Mouse (Mus musculus): ENCODE measurements around the gene Fam78a. TPM values are rescaled to one million over a fixed set of nuclear protein-coding genes. Genes with fewer than 3 reads are reported as not detected.

The Fam78a gene
- polyA plus RNA-seq, 1 experiment from 2014 or later: 1.5 TPM

GRCm38 (mm10) chr2:32061722-32062505 lies 22.7 kb downstream of the Fam78a start:
- WGBS: 79% methylated on average over 12 of the region's 12 CpGs
- Histone ChIP-seq H3K9me3 (no peaks in the 10 kb centered on the region), H3K4me3 (no peak overlapping the region), H3K27me3 (ENCODE audit: insufficient read depth, poor library complexity, severe bottlenecking) (peaks cover 20% of the 10 kb centered on the region), H3K4me1 (replicated peaks) (peaks cover 39% of the 10 kb centered on the region), H3K36me3 (no peaks in the 10 kb centered on the region), H3K27ac (no peak overlapping the region)
- no peak for DNase-seq (ENCODE audit: low spot score)

GRCm38 (mm10) chr2:32061189-32061588 lies 23.5 kb downstream of the Fam78a start:
- H3K4me1 ChIP-seq (replicated peaks): peaks cover 39% of the 10 kb centered on the region
- no peak overlapping the region for H3K27ac ChIP-seq
- H3K9me3 ChIP-seq: no peaks in the 10 kb centered on the region
- WGBS: 57% methylated on average over 2 of the region's 2 CpGs
- peaks cover 26% of the 10 kb centered on the region for H3K27me3 ChIP-seq (ENCODE audit: insufficient read depth, poor library complexity, severe bottlenecking)
- DNase-seq (ENCODE audit: low spot score): no peak
- no peaks in the 10 kb centered on the region for H3K36me3 ChIP-seq
- no peak overlapping the region for H3K4me3 ChIP-seq

- H3K4me1 ChIP-seq (replicated peaks): peaks cover 43% of the 10 kb centered on the region
- H3K27ac ChIP-seq: no peak overlapping the region
- H3K9me3 ChIP-seq: no peaks in the 10 kb centered on the region
- H3K27me3 ChIP-seq (ENCODE audit: insufficient read depth, poor library complexity, severe bottlenecking): peaks cover 26% of the 10 kb centered on the region
- no peak overlapping the region for H3K4me3 ChIP-seq
- DNase-seq (ENCODE audit: low spot score): no peak
- 64% methylated on average over 6 of the region's 6 CpGs for WGBS
- no peaks in the 10 kb centered on the region for H3K36me3 ChIP-seq
These were observed 24.3 kb downstream of the Fam78a start for GRCm38 (mm10) chr2:32060228-32060805.

- H3K27ac ChIP-seq: no peak overlapping the region
- no peak overlapping the region for H3K4me3 ChIP-seq
- H3K36me3 ChIP-seq: no peaks in the 10 kb centered on the region
- DNase-seq (ENCODE audit: low spot score): no peak
- 73% methylated on average over 6 of the region's 6 CpGs for whole genome bisulfite sequencing
- peaks cover 26% of the 10 kb centered on the region for H3K27me3 ChIP-seq (ENCODE audit: insufficient read depth, poor library complexity, severe bottlenecking)
- no peaks in the 10 kb centered on the region for H3K9me3 ChIP-seq
- peaks cover 43% of the 10 kb centered on the region for H3K4me1 ChIP-seq (replicated peaks)
These were observed 25.0 kb downstream of the Fam78a start for GRCm38 (mm10) chr2:32059613-32060012.

- no peak overlapping the region for H3K27ac ChIP-seq
- WGBS: 39% methylated on average over 5 of the region's 5 CpGs
- H3K4me3 ChIP-seq: no peak overlapping the region
- peaks cover 26% of the 10 kb centered on the region for H3K27me3 ChIP-seq (ENCODE audit: insufficient read depth, poor library complexity, severe bottlenecking)
- no peaks in the 10 kb centered on the region for H3K9me3 ChIP-seq
- peaks cover 2% of the 10 kb centered on the region; the same call in 1 of the 2 replicates for H3K36me3 ChIP-seq
- DNase-seq (ENCODE audit: low spot score): no peak
- H3K4me1 ChIP-seq (replicated peaks): peaks cover 37% of the 10 kb centered on the region
These were observed 25.9 kb downstream of the Fam78a start for GRCm38 (mm10) chr2:32058716-32059115.

- H3K36me3 ChIP-seq: peaks cover 7% of the 10 kb centered on the region; the same call in 1 of the 2 replicates
- no peak overlapping the region for H3K4me3 ChIP-seq
- 69% methylated on average over 9 of the region's 9 CpGs for WGBS
- peaks cover 26% of the 10 kb centered on the region for H3K27me3 ChIP-seq (ENCODE audit: insufficient read depth, poor library complexity, severe bottlenecking)
- no peaks in the 10 kb centered on the region for H3K9me3 ChIP-seq
- H3K27ac ChIP-seq: no peak overlapping the region
- DNase-seq (ENCODE audit: low spot score): no peak
- peaks cover 36% of the 10 kb centered on the region for H3K4me1 ChIP-seq (replicated peaks)
These were observed 26.4 kb downstream of the Fam78a start for GRCm38 (mm10) chr2:32058241-32058640.

- Histone ChIP-seq H3K27me3 (ENCODE audit: insufficient read depth, poor library complexity, severe bottlenecking) (peaks cover 26% of the 10 kb centered on the region), H3K27ac (no peak overlapping the region), H3K9me3 (no peaks in the 10 kb centered on the region), H3K4me1 (replicated peaks) (peaks cover 36% of the 10 kb centered on the region), H3K4me3 (no peak overlapping the region), H3K36me3 (peaks cover 8% of the 10 kb centered on the region; the same call in 1 of the 2 replicates)
- 89% methylated on average over 4 of the region's 4 CpGs for WGBS
- no peak for DNase-seq (ENCODE audit: low spot score)
These were observed 26.9 kb downstream of the Fam78a start for GRCm38 (mm10) chr2:32057794-32058193.

- 85% methylated on average over 2 of the region's 2 CpGs for WGBS
- H3K4me3 ChIP-seq: no peak overlapping the region
- H3K27me3 ChIP-seq (ENCODE audit: insufficient read depth, poor library complexity, severe bottlenecking): peaks cover 26% of the 10 kb centered on the region
- DNase-seq (ENCODE audit: low spot score): no peak
- H3K36me3 ChIP-seq: peaks cover 12% of the 10 kb centered on the region
- peaks cover 36% of the 10 kb centered on the region for H3K4me1 ChIP-seq (replicated peaks)
- no peaks in the 10 kb centered on the region for H3K9me3 ChIP-seq
- no peak overlapping the region for H3K27ac ChIP-seq
These were observed 27.3 kb downstream of the Fam78a start for GRCm38 (mm10) chr2:32057360-32057759.

- Histone ChIP-seq H3K27me3 (ENCODE audit: insufficient read depth, poor library complexity, severe bottlenecking) (peaks cover 26% of the 10 kb centered on the region), H3K27ac (no peak overlapping the region), H3K4me3 (no peak overlapping the region), H3K9me3 (no peaks in the 10 kb centered on the region), H3K36me3 (peaks cover 20% of the 10 kb centered on the region), H3K4me1 (replicated peaks) (peaks cover 33% of the 10 kb centered on the region)
- WGBS: 88% methylated on average over 10 of the region's 10 CpGs
- no peak for DNase-seq (ENCODE audit: low spot score)
These were observed 28.1 kb downstream of the Fam78a start for GRCm38 (mm10) chr2:32056524-32056923.

- Histone ChIP-seq H3K4me1 (replicated peaks) (peaks cover 31% of the 10 kb centered on the region), H3K9me3 (no peaks in the 10 kb centered on the region), H3K27ac (no peak overlapping the region), H3K4me3 (no peak overlapping the region), H3K27me3 (ENCODE audit: insufficient read depth, poor library complexity, severe bottlenecking) (peaks cover 26% of the 10 kb centered on the region), H3K36me3 (peaks cover 31% of the 10 kb centered on the region)
- peak; percentile 29 for DNase-seq (ENCODE audit: low spot score)
- 54% methylated on average over 7 of the region's 7 CpGs for WGBS
These were observed 29.2 kb downstream of the Fam78a start for GRCm38 (mm10) chr2:32055357-32055965.

GRCm38 (mm10) chr2:32052418-32052817 lies 32.2 kb downstream of the Fam78a start:
- Histone ChIP-seq H3K4me1 (replicated peaks) (peaks cover 16% of the 10 kb centered on the region), H3K27me3 (ENCODE audit: insufficient read depth, poor library complexity, severe bottlenecking) (peaks cover 11% of the 10 kb centered on the region; the same call in 1 of the 2 replicates), H3K27ac (no peak overlapping the region), H3K4me3 (no peak overlapping the region), H3K36me3 (peaks cover 60% of the 10 kb centered on the region), H3K9me3 (no peaks in the 10 kb centered on the region)
- DNase-seq (ENCODE audit: low spot score): no peak
- WGBS: 97% methylated on average over 7 of the region's 7 CpGs

- Histone ChIP-seq H3K36me3 (peaks cover 66% of the 10 kb centered on the region), H3K27ac (no peak overlapping the region), H3K27me3 (ENCODE audit: insufficient read depth, poor library complexity, severe bottlenecking) (peaks cover 5% of the 10 kb centered on the region; the same call in 1 of the 2 replicates), H3K4me3 (no peak overlapping the region), H3K4me1 (replicated peaks) (peaks cover 16% of the 10 kb centered on the region), H3K9me3 (no peaks in the 10 kb centered on the region)
- WGBS: 91% methylated on average over 8 of the region's 8 CpGs
- DNase-seq (ENCODE audit: low spot score): no peak
These were observed 32.9 kb downstream of the Fam78a start for GRCm38 (mm10) chr2:32051791-32052190.

GRCm38 (mm10) chr2:32047323-32047722 lies 37.3 kb downstream of the Fam78a start:
- WGBS: 94% methylated on average over 10 of the region's 10 CpGs
- Histone ChIP-seq H3K36me3 (peaks cover 96% of the 10 kb centered on the region), H3K27ac (no peak overlapping the region), H3K4me3 (no peak overlapping the region), H3K9me3 (no peaks in the 10 kb centered on the region), H3K4me1 (replicated peaks) (no peaks in the 10 kb centered on the region), H3K27me3 (ENCODE audit: insufficient read depth, poor library complexity, severe bottlenecking) (no peaks in the 10 kb centered on the region)
- DNase-seq (ENCODE audit: low spot score): no peak

Measured in hindbrain, embryonic 10.5 days (tissue).